Mouse (Mus musculus): ENCODE results near the gene Tnfaip8l3.

DNA sequence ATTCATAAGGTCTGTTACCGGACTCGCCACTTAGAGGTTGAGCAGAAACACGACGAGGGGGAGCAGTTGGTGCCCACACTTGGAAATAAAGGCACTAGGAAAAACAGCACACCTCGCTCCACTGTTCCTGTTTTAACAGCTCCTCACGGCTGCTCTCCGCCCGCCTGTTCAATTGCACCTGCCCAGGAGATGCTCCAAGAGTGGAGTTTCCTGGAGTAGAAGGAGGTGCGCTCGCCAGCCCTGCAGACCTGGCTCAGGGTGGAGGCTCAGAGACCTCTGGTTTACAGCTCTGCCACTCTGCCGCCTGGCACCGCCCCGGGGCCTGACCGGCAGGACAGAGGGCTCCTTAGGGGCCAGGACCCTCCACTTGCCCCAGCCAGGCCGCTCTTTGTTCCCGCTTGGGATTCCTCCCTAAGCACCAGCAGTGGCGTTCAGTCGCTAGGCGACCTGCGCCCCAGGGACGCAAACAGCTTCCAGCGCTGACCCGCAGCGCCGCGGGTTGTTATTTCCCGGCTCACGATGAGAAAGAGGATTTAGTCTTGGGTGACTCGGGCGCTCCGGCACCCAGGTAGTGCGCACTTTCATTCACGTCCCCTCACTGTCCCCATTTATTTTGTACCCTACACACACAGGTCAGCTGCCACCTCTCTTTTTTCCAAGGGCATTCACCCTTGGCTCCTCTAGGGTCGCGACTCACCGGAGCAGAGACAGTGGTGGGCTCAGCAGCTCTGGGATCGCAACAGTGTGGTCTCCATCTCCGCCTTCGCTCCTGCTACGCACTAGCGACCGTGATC lies 93.7 kb downstream of the Tnfaip8l3 start:
- TF ChIP-seq GATA1 (IDR thresholded peaks at IDR 0.05; ENCODE audit: borderline replicate concordance, low read length) = no peak
- no peak for TF ChIP-seq FLI1 (IDR thresholded peaks at IDR 0.05; ENCODE audit: low read length)

All from megakaryocyte, embryonic 14.5 days (primary cell).